Mouse (Mus musculus) MEL (cell line): ENCODE data around the gene A730061H03Rik. TPM values are rescaled to one million over a fixed set of nuclear protein-coding genes. Genes with fewer than 3 reads are reported as not detected.

Source experiments
- DNase-seq: peaks from one replicate; pipeline ENCODE4 v3.0.0; 2011; ENCODE audit warnings: low read depth, low spot score
- H3K27ac ChIP-seq: 2 replicates; pipeline ENCODE4 v1.5.1; 2012; ENCODE audit warnings: low read depth, mild to moderate bottlenecking, control low read depth, low read length, moderate library complexity; ENCODE audit not compliant: control insufficient read depth
- H3K27me3 ChIP-seq, 2 experiments: fragments of 150-350 bp in 1 of 2; sonication (generic) in 1 of 2; 2 replicates each; pipeline ENCODE4 v1.6.1; 2012; ENCODE audit warnings: low read length in 2 of 2, mild to moderate bottlenecking in 2 of 2, improper control_type of control experiment in 1 of 2, moderate library complexity in 1 of 2; ENCODE audit not compliant: insufficient read depth in 2 of 2, control insufficient read depth in 1 of 2
- H3K36me3 ChIP-seq, 2 experiments: 2 replicates each; pipeline ENCODE4 v1.6.1; 2012 to 2014; ENCODE audit warnings: low read length in 2 of 2, improper control_type of control experiment in 1 of 2, inconsistent platforms in 1 of 2, mild to moderate bottlenecking in 1 of 2; ENCODE audit not compliant: insufficient read depth in 2 of 2, control insufficient read depth in 1 of 2
- H3K4me1 ChIP-seq, 2 experiments: fragments of 150-350 bp in 1 of 2; sonication (generic) in 1 of 2; 2 replicates each; pipeline ENCODE4 v1.6.1; 2012; ENCODE audit warnings: low read length in 2 of 2, improper control_type of control experiment in 1 of 2, mild to moderate bottlenecking in 1 of 2; ENCODE audit not compliant: insufficient read depth in 2 of 2, control insufficient read depth in 1 of 2
- H3K4me3 ChIP-seq, 2 experiments: fragments of 150-350 bp in 1 of 2; sonication (generic) in 1 of 2; 2 replicates each; pipeline ENCODE4 v1.5.1; 2012; ENCODE audit warnings: low read depth in 2 of 2, low read length in 2 of 2, mild to moderate bottlenecking in 2 of 2, moderate library complexity in 2 of 2, control low read depth in 1 of 2, improper control_type of control experiment in 1 of 2; ENCODE audit not compliant: control insufficient read depth in 1 of 2, insufficient read depth in 1 of 2
- H3K79me2 ChIP-seq: 2 replicates; pipeline ENCODE4 v1.6.1; 2012; ENCODE audit warnings: mild to moderate bottlenecking, low read length, moderate library complexity; ENCODE audit not compliant: control insufficient read depth, poor library complexity, insufficient read depth
- H3K9ac ChIP-seq: 2 replicates; pipeline ENCODE4 v1.6.1; 2012; ENCODE audit warnings: low read depth, mild to moderate bottlenecking, control low read depth, low read length, moderate library complexity; ENCODE audit not compliant: control insufficient read depth, poor library complexity, severe bottlenecking
- H3K9me3 ChIP-seq: fragments of 150-350 bp; sonication (generic); replicated peaks from 2 replicates; pipeline ENCODE4 v1.6.1; 2012; ENCODE audit warnings: mild to moderate bottlenecking, low read length, improper control_type of control experiment, moderate library complexity; ENCODE audit not compliant: insufficient read depth
- CTCF ChIP-seq, 3 experiments: IDR thresholded peaks in 2 of 3; conservative IDR thresholded peaks in 1 of 3; 2 replicates each; pipeline ENCODE4 v1.5.1; 2011 to 2012; ENCODE audit warnings: low read length in 3 of 3, low read depth in 2 of 3, mild to moderate bottlenecking in 2 of 3, improper control_type of control experiment in 1 of 3, inconsistent platforms in 1 of 3, mixed read lengths in 1 of 3, moderate library complexity in 1 of 3; ENCODE audit not compliant: control insufficient read depth in 1 of 3, insufficient read depth in 1 of 3, poor library complexity in 1 of 3, severe bottlenecking in 1 of 3
- E2F4 ChIP-seq: IDR thresholded peaks from 2 replicates; pipeline ENCODE4 v1.6.1; 2011; ENCODE audit warnings: low read depth, low read length, improper control_type of control experiment, borderline replicate concordance
- GATA1 ChIP-seq: IDR thresholded peaks from 2 replicates; pipeline ENCODE4 v1.6.1; 2011; ENCODE audit warnings: low read depth, low read length, improper control_type of control experiment
- POLR2A ChIP-seq, 2 experiments: IDR thresholded peaks; 2 replicates each; pipeline ENCODE4 v1.6.1; 2011 to 2012; ENCODE audit warnings: low read length in 2 of 2, mild to moderate bottlenecking in 2 of 2, control low read depth in 1 of 2, improper control_type of control experiment in 1 of 2, low read depth in 1 of 2, moderate library complexity in 1 of 2; ENCODE audit not compliant: control insufficient read depth in 1 of 2, insufficient read depth in 1 of 2, poor library complexity in 1 of 2
- SIN3A ChIP-seq: IDR thresholded peaks from 2 replicates; pipeline ENCODE4 v1.6.1; 2012; ENCODE audit warnings: low read length, improper control_type of control experiment, inconsistent platforms
- TAL1 ChIP-seq: IDR thresholded peaks from 2 replicates; pipeline ENCODE4 v1.6.1; 2012; ENCODE audit warnings: mild to moderate bottlenecking, inconsistent platforms, low read length, moderate library complexity, mixed read lengths
- TCF12 ChIP-seq: IDR thresholded peaks from 2 replicates; pipeline ENCODE4 v1.6.1; 2014; ENCODE audit warnings: low read depth, mild to moderate bottlenecking, inconsistent platforms, low read length, improper control_type of control experiment, moderate library complexity
- USF2 ChIP-seq, 2 experiments: IDR thresholded peaks; 2 replicates each; pipeline ENCODE4 v1.6.1; 2011 to 2012; ENCODE audit warnings: improper control_type of control experiment in 2 of 2, low read length in 2 of 2, borderline replicate concordance in 1 of 2, inconsistent platforms in 1 of 2, low read depth in 1 of 2, mild to moderate bottlenecking in 1 of 2; ENCODE audit not compliant: insufficient read depth in 1 of 2
- ZKSCAN1 ChIP-seq: IDR thresholded peaks from 2 replicates; pipeline ENCODE4 v1.6.1; 2012; ENCODE audit warnings: low read depth, mild to moderate bottlenecking, inconsistent platforms, low read length, improper control_type of control experiment, moderate library complexity
- ZNF384 ChIP-seq: IDR thresholded peaks from 2 replicates; pipeline ENCODE4 v1.6.1; 2012; ENCODE audit warnings: low read depth, mild to moderate bottlenecking, inconsistent platforms, low read length, improper control_type of control experiment
- polyA plus RNA-seq, 2 experiments: library from polyadenylated mRNA; stranded (reverse) in 1 of 2; unstranded in 1 of 2; fragments of >175 nt in 1 of 2; fragments of >200 nt in 1 of 2; gene quantifications; 2 replicates each; pipeline versions ENCODE4 v1.2.1 to v1.2.4; 2012; ENCODE audit warnings: low replicate concordance in 2 of 2, low read depth in 1 of 2; ENCODE audit not compliant: insufficient read length in 2 of 2, insufficient read depth in 1 of 2, missing spikeins in 1 of 2
- total RNA-seq: library from RNA; depleted of rRNA; stranded (reverse); fragments of 300-350 nt; gene quantifications from 2 replicates; pipeline ENCODE4 v1.2.3, GENCODE M21; 2012

A730061H03Rik gene
- total and polyA plus RNA-seq, 3 experiments = 0.73 to 0.86 TPM; not detected in 1

- Histone ChIP-seq H3K79me2 (peaks cover 11% of the 10 kb centered on the region), H3K9ac (no peak overlapping the region), H3K27ac (no peak overlapping the region), H3K9me3 (no peaks in the 10 kb centered on the region), H3K36me3 (peaks cover 0 to 16% of the 10 kb centered on the region in 2 experiments; a peak in 2 of 4 replicates), H3K4me1 (peaks cover 3 to 18% of the 10 kb centered on the region in 2 experiments), H3K27me3 (no peaks in the 10 kb centered on the region), H3K4me3 (no peak overlapping the region)
- TF ChIP-seq ZNF384 (no peak), E2F4 (no peak), ZKSCAN1 (peak; percentile 97)
- DNase-seq = no peak
Observed at GRCm38 (mm10) chr14:55579511-55580496, 19.6 kb upstream of the A730061H03Rik start.

GRCm38 (mm10) chr14:55578668-55579269, 18.6 kb upstream of the A730061H03Rik start:
- peak; percentile 77 for DNase-seq
- peak in 1 of 3 experiments; percentile 12; a peak in 2 of 6 replicates for TF ChIP-seq CTCF (IDR thresholded peaks at IDR 0.05 in 2 of 3, conservative IDR thresholded peaks at IDR 0.05 in 1 of 3; ENCODE audit: control insufficient read depth in 1 of 3, insufficient read depth in 1 of 3, low read depth in 2 of 3, low read length in 3 of 3, poor library complexity in 1 of 3, severe bottlenecking in 1 of 3)
- TF ChIP-seq POLR2A (IDR thresholded peaks at IDR 0.05; ENCODE audit: control insufficient read depth in 1 of 2, insufficient read depth in 1 of 2, low read depth in 1 of 2, low read length in 2 of 2, poor library complexity in 1 of 2) = no peak
- peak; percentile 21; the same call in 1 of the 2 replicates for TF ChIP-seq TCF12
- TF ChIP-seq SIN3A = peak; percentile 40; the same call in 1 of the 2 replicates
- no peak for TF ChIP-seq USF2 (IDR thresholded peaks at IDR 0.05; ENCODE audit: borderline replicate concordance in 1 of 2, insufficient read depth in 1 of 2, low read depth in 1 of 2, low read length in 2 of 2)
- TF ChIP-seq GATA1 = 0 out of 2 replicates have a peak, but pooled peaks have one; percentile 15
- 0 out of 2 replicates have a peak, but pooled peaks have one; percentile 17 for TF ChIP-seq TAL1
- peaks cover 6% of the 10 kb centered on the region for H3K79me2 ChIP-seq
- no peaks in the 10 kb centered on the region for H3K9me3 ChIP-seq
- peaks cover 0 to 12% of the 10 kb centered on the region in 2 experiments; a peak in 2 of 4 replicates for H3K36me3 ChIP-seq
- H3K4me3 ChIP-seq = peak overlapping the region; percentile 88 to 93
- peaks cover 3 to 18% of the 10 kb centered on the region in 2 experiments for H3K4me1 ChIP-seq
- H3K27ac ChIP-seq = peak overlapping the region; percentile 48
- peak overlapping the region; percentile 93 for H3K9ac ChIP-seq
- H3K27me3 ChIP-seq = no peaks in the 10 kb centered on the region
